Mouse (Mus musculus) testis, adult 2 months (tissue): ENCODE results near the gene Aars2. TPM values are rescaled to one million over a fixed set of nuclear protein-coding genes. Genes with fewer than 3 reads are reported as not detected.

Experiments
- H3K27ac ChIP-seq: fragments of 200-500 bp; 2 replicates; pipeline ENCODE4 v1.5.1; 2012; ENCODE audit warnings: low read depth, low read length; ENCODE audit not compliant: control insufficient read depth, insufficient read depth
- H3K27me3 ChIP-seq: fragments of 200-500 bp; 2 replicates; pipeline ENCODE4 v1.6.1; 2012; ENCODE audit warnings: mild to moderate bottlenecking, low read length, moderate library complexity; ENCODE audit not compliant: control insufficient read depth, insufficient read depth
- H3K36me3 ChIP-seq: fragments of 200-500 bp; 2 replicates; pipeline ENCODE4 v1.6.1; 2012; ENCODE audit warnings: mild to moderate bottlenecking, low read length; ENCODE audit not compliant: control insufficient read depth, insufficient read depth
- H3K4me1 ChIP-seq: fragments of 200-500 bp; 2 replicates; pipeline ENCODE4 v1.6.1; 2012; ENCODE audit warnings: low read length; ENCODE audit not compliant: control insufficient read depth, insufficient read depth
- H3K4me3 ChIP-seq: fragments of 200-500 bp; 2 replicates; pipeline ENCODE4 v1.5.1; 2012; ENCODE audit warnings: low read depth, mild to moderate bottlenecking, low read length, moderate library complexity, mixed read lengths; ENCODE audit not compliant: control insufficient read depth
- CTCF ChIP-seq: fragments of 200-500 bp; IDR thresholded peaks from 2 replicates; pipeline ENCODE4 v1.5.1; 2012; ENCODE audit warnings: low read depth, mild to moderate bottlenecking, inconsistent platforms, low read length, moderate library complexity; ENCODE audit not compliant: control insufficient read depth, insufficient read depth, insufficient replicate concordance
- POLR2A ChIP-seq: fragments of 200-500 bp; IDR thresholded peaks from 2 replicates; pipeline ENCODE4 v1.6.1; 2012; ENCODE audit warnings: low read depth, mild to moderate bottlenecking, inconsistent platforms, low read length, moderate library complexity; ENCODE audit not compliant: control insufficient read depth
- polyA plus RNA-seq: library from polyadenylated mRNA; depleted of rRNA; stranded (reverse); fragments of >200 nt; gene quantifications from 2 replicates; pipeline ENCODE4 v1.2.3, GENCODE M21; 2012

Aars2 gene
- polyA plus RNA-seq, 1 experiment = 19.3 TPM

DNA sequence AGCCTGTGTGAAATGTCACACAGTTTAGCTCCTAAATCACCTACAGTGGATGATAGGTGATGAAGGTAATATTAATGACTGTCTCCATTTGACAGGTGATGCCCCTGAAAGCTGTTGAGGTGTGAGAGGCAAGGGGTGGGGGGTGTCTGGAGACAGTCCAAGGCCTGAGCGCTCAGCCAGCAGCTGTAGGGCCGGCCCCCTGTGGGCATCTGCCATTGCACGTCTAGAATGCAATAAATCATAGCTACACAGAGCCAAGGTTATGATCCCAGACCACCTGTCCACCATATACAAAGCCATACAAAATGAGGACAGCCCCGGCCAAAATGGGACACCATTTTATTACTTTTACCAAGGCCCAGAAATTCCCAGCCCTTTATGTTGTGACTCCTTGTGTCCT lies 18.3 kb downstream of the Aars2 start:
- peak overlapping the region; percentile 95 for H3K4me3 ChIP-seq
- peaks cover 34% of the 10 kb centered on the region for H3K4me1 ChIP-seq
- H3K36me3 ChIP-seq = peaks cover 2% of the 10 kb centered on the region
- TF ChIP-seq CTCF (no peak), POLR2A (no peak)
- no peaks in the 10 kb centered on the region for H3K27me3 ChIP-seq
- no peak overlapping the region for H3K27ac ChIP-seq

DNA sequence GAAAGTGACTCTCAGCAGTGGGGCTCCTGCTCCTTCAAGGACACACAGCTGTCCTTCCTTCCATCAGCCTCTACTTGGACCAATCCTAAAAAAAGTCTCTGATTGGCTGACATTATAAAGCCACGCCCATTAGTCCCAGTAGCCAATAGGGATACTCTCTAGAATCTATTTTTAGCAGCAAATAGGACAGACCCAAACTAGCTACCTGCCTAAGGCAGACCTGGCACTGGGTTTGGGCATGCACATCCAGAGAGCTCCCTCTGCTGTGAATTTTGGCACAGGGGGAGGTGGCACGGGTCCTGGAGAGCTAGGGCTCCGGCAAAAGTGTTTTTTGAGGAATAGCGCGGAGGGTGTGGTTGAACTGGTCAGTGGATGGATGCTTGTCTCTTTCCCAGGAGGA lies 19.9 kb downstream of the Aars2 start:
- no peaks in the 10 kb centered on the region for H3K27me3 ChIP-seq
- TF ChIP-seq CTCF (no peak), POLR2A (no peak)
- H3K27ac ChIP-seq = no peak overlapping the region

DNA sequence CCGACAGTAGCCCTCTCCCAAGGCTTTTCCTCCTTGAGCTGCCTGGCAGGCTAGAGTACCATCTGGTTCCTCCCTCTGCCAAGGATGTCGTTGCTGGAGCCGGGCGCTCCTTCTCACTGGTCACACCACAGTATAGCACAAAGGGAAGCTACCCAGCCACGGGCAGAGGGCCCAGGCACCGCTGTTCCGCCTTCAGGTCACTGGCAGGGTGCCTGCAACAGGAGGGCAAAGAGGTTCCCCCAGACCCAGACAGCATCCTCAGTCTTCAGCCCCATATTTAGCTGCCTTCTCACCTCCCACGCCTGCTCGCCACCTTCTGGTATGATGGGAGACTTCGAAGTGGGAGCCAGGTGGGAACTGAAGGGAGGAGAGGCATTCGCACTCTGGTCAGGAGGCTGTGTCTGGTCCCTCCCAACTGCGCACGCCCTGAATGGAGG lies 23.7 kb downstream of the Aars2 start:
- H3K27me3 ChIP-seq = no peaks in the 10 kb centered on the region
- H3K4me1 ChIP-seq = peaks cover 14% of the 10 kb centered on the region
- TF ChIP-seq CTCF = no peak
- TF ChIP-seq POLR2A = no peak
- H3K36me3 ChIP-seq = no peaks in the 10 kb centered on the region
- peak overlapping the region; percentile 31 for H3K4me3 ChIP-seq
- H3K27ac ChIP-seq = no peak overlapping the region

More for the DNA sequence above, 19.9 kb downstream of the Aars2 start:
- peaks cover 2% of the 10 kb centered on the region for H3K36me3 ChIP-seq
- peak overlapping the region; percentile 17; the same call in 1 of the 2 replicates for H3K4me3 ChIP-seq
- peaks cover 31% of the 10 kb centered on the region for H3K4me1 ChIP-seq

DNA sequence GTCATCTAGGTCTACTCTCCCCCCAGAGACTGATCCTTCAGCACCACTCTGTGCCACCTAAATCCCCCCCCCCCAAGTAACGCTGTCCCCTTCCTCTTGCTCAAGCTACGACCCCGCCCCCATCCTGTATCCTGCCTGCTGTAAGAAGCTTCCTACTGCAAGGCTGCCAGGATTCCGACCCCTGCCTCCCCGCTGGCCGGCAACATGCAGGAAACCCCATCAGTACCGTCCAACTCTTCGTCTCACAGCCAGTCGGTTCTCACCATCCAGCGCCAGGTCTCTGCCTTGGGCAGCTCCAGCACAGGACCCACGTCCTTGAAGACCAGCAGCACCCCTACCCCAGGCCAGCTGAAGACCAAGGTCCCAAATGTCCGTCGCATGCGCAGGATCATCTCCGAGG lies 26.3 kb downstream of the Aars2 start:
- no peaks in the 10 kb centered on the region for H3K36me3 ChIP-seq
- peaks cover 6% of the 10 kb centered on the region for H3K4me1 ChIP-seq
- H3K27me3 ChIP-seq = no peaks in the 10 kb centered on the region
- no peak overlapping the region for H3K27ac ChIP-seq
- no peak overlapping the region for H3K4me3 ChIP-seq
- TF ChIP-seq CTCF (no peak), POLR2A (no peak)

DNA sequence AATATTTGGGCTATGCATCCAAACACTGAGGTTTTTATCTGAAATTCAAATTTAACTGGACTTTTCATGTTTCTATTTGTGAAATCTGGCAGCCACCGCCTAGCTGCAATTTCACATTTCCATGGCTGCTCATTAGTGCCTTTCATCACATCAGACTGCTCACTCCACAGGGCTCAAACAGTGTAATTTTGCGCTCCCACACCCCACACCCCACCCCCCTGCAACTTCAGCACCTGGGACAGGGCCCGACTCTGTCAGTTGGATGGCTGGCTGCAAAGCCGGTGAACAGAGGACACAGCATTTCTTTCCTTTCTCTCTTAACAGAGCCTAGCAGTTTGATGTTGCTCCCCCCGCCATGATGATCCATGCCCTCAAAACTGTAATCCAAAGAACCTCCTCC lies 29.6 kb downstream of the Aars2 start:
- Histone ChIP-seq H3K4me1 (peaks cover 8% of the 10 kb centered on the region), H3K4me3 (no peak overlapping the region), H3K27me3 (no peaks in the 10 kb centered on the region), H3K36me3 (no peaks in the 10 kb centered on the region), H3K27ac (no peak overlapping the region)
- TF ChIP-seq POLR2A (no peak), CTCF (no peak)

- TF ChIP-seq CTCF (no peak), POLR2A (no peak)
- Histone ChIP-seq H3K27me3 (no peaks in the 10 kb centered on the region), H3K27ac (no peak overlapping the region), H3K36me3 (no peaks in the 10 kb centered on the region), H3K4me1 (peaks cover 8% of the 10 kb centered on the region), H3K4me3 (no peak overlapping the region)
These were observed 31.8 kb downstream of the Aars2 start for GRCm38 (mm10) chr17:45538394-45538793.

- H3K4me3 ChIP-seq = no peak overlapping the region
- H3K27ac ChIP-seq = no peak overlapping the region
- H3K36me3 ChIP-seq = no peaks in the 10 kb centered on the region
- H3K27me3 ChIP-seq = no peaks in the 10 kb centered on the region
- TF ChIP-seq CTCF (no peak), POLR2A (no peak)
- H3K4me1 ChIP-seq = peaks cover 15% of the 10 kb centered on the region
These were observed 33.0 kb downstream of the Aars2 start for GRCm38 (mm10) chr17:45539664-45540063.

DNA sequence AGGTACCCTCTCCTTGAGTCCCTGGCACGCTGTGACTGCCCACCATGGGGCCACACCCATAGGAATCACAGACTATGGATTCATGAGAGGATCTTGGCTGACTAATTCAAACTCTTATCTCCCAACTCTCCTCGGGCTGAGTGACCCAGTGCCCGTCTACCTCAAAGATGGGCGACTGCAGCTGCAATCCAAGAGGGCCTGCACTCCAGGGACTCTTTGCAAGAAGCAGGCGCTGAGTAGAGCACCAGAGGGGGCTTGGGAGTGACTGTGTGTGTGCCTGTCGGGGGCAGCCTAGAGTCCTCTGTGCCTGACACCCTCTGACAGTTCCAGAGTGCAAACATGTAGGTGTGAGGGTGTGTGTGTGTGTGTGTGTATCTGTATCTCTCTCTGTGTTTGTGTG lies 35.5 kb downstream of the Aars2 start:
- H3K4me1 ChIP-seq = peaks cover 27% of the 10 kb centered on the region
- H3K36me3 ChIP-seq = no peaks in the 10 kb centered on the region
- TF ChIP-seq CTCF (no peak), POLR2A (no peak)
- no peak overlapping the region for H3K27ac ChIP-seq
- no peak overlapping the region for H3K4me3 ChIP-seq
- H3K27me3 ChIP-seq = no peaks in the 10 kb centered on the region
